Mouse (Mus musculus) embryonic fibroblast, embryonic 13.5 days (primary cell): Measurements from ENCODE around the gene Gm44503. TPM values are rescaled to one million over a fixed set of nuclear protein-coding genes. Genes with fewer than 3 reads are reported as not detected.

Experiments used
- H3K27ac ChIP-seq: 2 replicates; pipeline ENCODE4 v1.5.1; 2012; ENCODE audit warnings: low read length, control low read depth, inconsistent platforms; ENCODE audit not compliant: insufficient read depth
- H3K4me1 ChIP-seq: 2 replicates; pipeline ENCODE4 v1.6.1; 2011; ENCODE audit warnings: low read length; ENCODE audit not compliant: control insufficient read depth, insufficient read depth
- H3K4me3 ChIP-seq: 2 replicates; pipeline ENCODE4 v1.5.1; 2011; ENCODE audit warnings: mild to moderate bottlenecking, control low read depth, low read length; ENCODE audit not compliant: insufficient read depth
- CTCF ChIP-seq: IDR thresholded peaks from 2 replicates; pipeline ENCODE4 v1.5.1; 2011; ENCODE audit warnings: mild to moderate bottlenecking, control low read depth, low read length, moderate library complexity, borderline replicate concordance; ENCODE audit not compliant: insufficient read depth
- POLR2A ChIP-seq: IDR thresholded peaks from 2 replicates; pipeline ENCODE4 v1.6.1; 2011; ENCODE audit warnings: low read depth, mild to moderate bottlenecking, control low read depth, low read length, moderate library complexity
- polyA plus RNA-seq: library from polyadenylated mRNA; stranded (reverse); fragments of >200 nt; gene quantifications from 2 replicates; pipeline ENCODE4 v1.2.4, GENCODE M21; 2011; ENCODE audit warnings: low read depth; ENCODE audit not compliant: missing spikeins, insufficient read length

Gm44503 gene
- polyA plus RNA-seq, 1 experiment, result 0.30 TPM

GRCm38 (mm10) chr9:73045711-73046110 lies 87.1 kb downstream of the Gm44503 start:
- Histone ChIP-seq H3K4me3 (no peak overlapping the region), H3K4me1 (peaks cover 3% of the 10 kb centered on the region; the same call in 1 of the 2 replicates), H3K27ac (no peak overlapping the region)
- no peak for TF ChIP-seq POLR2A
- no peak for TF ChIP-seq CTCF

GRCm38 (mm10) chr9:73047906-73048305 lies 89.3 kb downstream of the Gm44503 start:
- Histone ChIP-seq H3K4me3 (no peak overlapping the region), H3K27ac (no peak overlapping the region), H3K4me1 (peaks cover 3% of the 10 kb centered on the region; the same call in 1 of the 2 replicates)
- TF ChIP-seq POLR2A, result no peak
- no peak for TF ChIP-seq CTCF

GRCm38 (mm10) chr9:73048927-73049326 lies 90.3 kb downstream of the Gm44503 start:
- Histone ChIP-seq H3K4me3 (no peak overlapping the region), H3K27ac (no peak overlapping the region), H3K4me1 (peaks cover 3% of the 10 kb centered on the region; the same call in 1 of the 2 replicates)
- TF ChIP-seq CTCF, result no peak
- TF ChIP-seq POLR2A, result no peak

- TF ChIP-seq CTCF, result no peak
- TF ChIP-seq POLR2A, result no peak
- Histone ChIP-seq H3K4me1 (no peaks in the 10 kb centered on the region), H3K27ac (no peak overlapping the region), H3K4me3 (no peak overlapping the region)
Observed at GRCm38 (mm10) chr9:73049833-73050232, 91.2 kb downstream of the Gm44503 start.

GRCm38 (mm10) chr9:73050606-73051005 lies 92.0 kb downstream of the Gm44503 start:
- Histone ChIP-seq H3K4me3 (no peak overlapping the region), H3K27ac (no peak overlapping the region), H3K4me1 (no peaks in the 10 kb centered on the region)
- TF ChIP-seq CTCF (no peak), POLR2A (no peak)

- TF ChIP-seq CTCF, result no peak
- no peak for TF ChIP-seq POLR2A
- Histone ChIP-seq H3K4me1 (no peaks in the 10 kb centered on the region), H3K27ac (no peak overlapping the region), H3K4me3 (no peak overlapping the region)
Observed at GRCm38 (mm10) chr9:73055441-73055911, 96.8 kb downstream of the Gm44503 start.

- Histone ChIP-seq H3K4me1 (no peaks in the 10 kb centered on the region), H3K27ac (no peak overlapping the region), H3K4me3 (no peak overlapping the region)
- TF ChIP-seq POLR2A, result no peak
- no peak for TF ChIP-seq CTCF
Observed at GRCm38 (mm10) chr9:73059224-73059623, 100.6 kb downstream of the Gm44503 start.

- TF ChIP-seq CTCF (no peak), POLR2A (no peak)
- Histone ChIP-seq H3K4me1 (peaks cover 3% of the 10 kb centered on the region; the same call in 1 of the 2 replicates), H3K4me3 (no peak overlapping the region), H3K27ac (no peak overlapping the region)
Observed at GRCm38 (mm10) chr9:73063621-73064290, 105.1 kb downstream of the Gm44503 start.

Other genes with a start within 250 kb of the Gm44503 start
- gene Prtg, start 152.0 kb upstream of the Gm44503 start, polyA plus RNA-seq, result 0.32 and 0.37 TPM in 2 replicates
- 5.0 and 8.0 TPM in 2 replicates for gene Pygo1, start 33.2 kb upstream of the Gm44503 start, polyA plus RNA-seq
- gene Dyx1c1, start 67 bp upstream of the Gm44503 start, polyA plus RNA-seq, result 0.86 and 0.95 TPM in 2 replicates
- gene Ccpg1os, start 26.5 kb downstream of the Gm44503 start, polyA plus RNA-seq, result 5.5 and 6.5 TPM in 2 replicates
- 28.1 and 30.7 TPM in 2 replicates for gene Ccpg1, start 26.6 kb downstream of the Gm44503 start, polyA plus RNA-seq
- 15.9 and 17.5 TPM in 2 replicates for gene Pigb, start 81.5 kb downstream of the Gm44503 start, polyA plus RNA-seq
- 2.5 and 5.1 TPM in 2 replicates for gene Rab27a, start 86.0 kb downstream of the Gm44503 start, polyA plus RNA-seq
- gene Khdc3, start 143.0 kb downstream of the Gm44503 start, polyA plus RNA-seq, result not detected in 2 replicates
- gene Gm20509, start 143.6 kb downstream of the Gm44503 start, polyA plus RNA-seq, result not detected in 2 replicates
- 49.7 and 60.8 TPM in 2 replicates for gene Rsl24d1, start 154.6 kb downstream of the Gm44503 start, polyA plus RNA-seq